Mouse (Mus musculus) midbrain, embryonic 16.5 days (tissue): Measurements from ENCODE around the gene Prmt1. TPM values are rescaled to one million over a fixed set of nuclear protein-coding genes. Genes with fewer than 3 reads are reported as not detected.

Experiments used
- ATAC-seq: fragments of 200-750 bp; cut with Nextera tagmentation; 2 replicates; pipeline ENCODE4 v1.8.0; 2017; ENCODE audit warnings: moderate TSS enrichment
- H3K27ac ChIP-seq: fragments of 300-500 bp; sonication (generic); 2 replicates; pipeline ENCODE4 v1.5.1; 2014; ENCODE audit warnings: mild to moderate bottlenecking, low read length, mixed read lengths
- H3K27me3 ChIP-seq: fragments of 300-500 bp; sonication (generic); 2 replicates; pipeline ENCODE4 v1.6.1; 2014; ENCODE audit warnings: low read depth, low read length, mixed read lengths; ENCODE audit not compliant: control insufficient read depth, insufficient read depth
- H3K36me3 ChIP-seq: fragments of 300-500 bp; sonication (generic); 2 replicates; pipeline ENCODE4 v1.6.1; 2014; ENCODE audit warnings: mild to moderate bottlenecking, low read length, moderate library complexity, mixed read lengths; ENCODE audit not compliant: control insufficient read depth, insufficient read depth
- H3K4me1 ChIP-seq: fragments of 300-500 bp; sonication (generic); 2 replicates; pipeline ENCODE4 v1.6.1; 2014; ENCODE audit warnings: mild to moderate bottlenecking, low read length, mixed read lengths; ENCODE audit not compliant: control insufficient read depth, insufficient read depth
- H3K4me2 ChIP-seq: fragments of 300-500 bp; sonication (generic); 2 replicates; pipeline ENCODE4 v1.6.1; 2014; ENCODE audit warnings: mild to moderate bottlenecking, low read length, mixed read lengths
- H3K4me3 ChIP-seq: fragments of 300-500 bp; sonication (generic); 2 replicates; pipeline ENCODE4 v1.5.1; 2014; ENCODE audit warnings: low read depth, mild to moderate bottlenecking, low read length, moderate library complexity, mixed read lengths
- H3K9ac ChIP-seq: fragments of 300-500 bp; sonication (generic); 2 replicates; pipeline ENCODE4 v1.6.1; 2014; ENCODE audit warnings: low read depth, low read length, mixed read lengths
- H3K9me3 ChIP-seq: fragments of 300-500 bp; sonication (generic); replicated peaks from 2 replicates; pipeline ENCODE4 v1.6.1; 2014; ENCODE audit warnings: mild to moderate bottlenecking, low read length, mixed read lengths; ENCODE audit not compliant: control insufficient read depth, poor library complexity, severe bottlenecking
- WGBS: fragments of 180-500 bp; shearing (Covaris S2); extraction: QIAGEN DNeasy Blood & Tissue Kit; methylation state at CpG from one replicate; pipeline ENCODE4 v1.1.7; 2014; 5-methylcytosine and 5-hydroxymethylcytosine counted together
- polyA plus RNA-seq: library from polyadenylated mRNA; unstranded; fragments of >200 nt; fragmentation: Nextera tagmentation; extraction: Ambion mirVana; gene quantifications from 2 replicates; pipeline ENCODE4 v1.2.1, GENCODE M21; 2015

The Prmt1 gene
- polyA plus RNA-seq, 1 experiment from 2014 or later, result 671 TPM

- peaks cover 34% of the 10 kb centered on the region for H3K4me1 ChIP-seq
- peak within 1 kb of the TSS; percentile 95 for H3K27ac ChIP-seq
- no peaks in the 10 kb centered on the region for H3K9me3 ChIP-seq
- H3K36me3 ChIP-seq, result peaks cover 24% of the 10 kb centered on the region
- peak within 1 kb of the TSS; percentile 47 for H3K4me3 ChIP-seq
- ATAC-seq, result peak; percentile 52
- H3K27me3 ChIP-seq, result no peaks in the 10 kb centered on the region
- under 1% methylated on average over 22 of the region's 22 CpGs for WGBS
- peak within 1 kb of the TSS; percentile 73 for H3K9ac ChIP-seq
- H3K4me2 ChIP-seq, result peak within 1 kb of the TSS; percentile 87
These were observed 11.8 kb downstream of the Prmt1 start, which contains the start of gene Cpt1c for GRCm38 (mm10) chr7:44974383-44975116. Gene Cpt1c (minus strand): TSS chr7:44974851.

DNA sequence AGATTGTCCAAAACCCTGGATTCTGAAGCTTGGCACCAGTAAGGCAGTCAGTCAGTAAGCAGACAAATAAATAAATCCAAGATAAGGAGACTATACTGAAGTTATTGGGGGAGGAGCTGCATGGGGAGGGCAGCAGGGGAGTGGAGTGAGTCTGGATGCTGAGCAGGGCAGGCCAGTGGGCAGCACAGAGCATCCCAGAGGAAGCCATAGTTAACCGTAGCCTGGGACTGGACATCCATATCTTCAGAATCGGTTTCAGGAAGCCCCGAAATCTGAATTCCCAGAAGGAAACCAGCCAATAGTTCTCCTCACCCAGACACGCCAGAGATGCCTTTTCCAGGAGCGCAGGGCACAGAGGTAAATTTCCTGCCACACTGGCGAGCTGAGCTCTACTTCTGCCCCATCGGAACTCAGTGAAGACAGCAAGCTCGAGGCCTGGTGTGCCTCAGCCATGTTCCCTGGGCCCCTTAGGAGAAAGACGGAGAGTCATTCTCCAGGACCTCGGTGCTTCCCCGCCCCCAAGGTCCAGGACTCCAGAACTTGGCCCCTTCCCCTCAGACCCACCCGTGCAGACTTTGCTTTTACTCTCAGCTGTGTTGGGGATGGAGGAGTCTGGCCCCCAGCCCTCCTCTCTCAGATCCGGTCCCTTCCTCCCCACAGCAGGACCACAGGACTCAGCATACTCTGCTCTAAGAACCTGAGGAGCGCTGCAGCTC, 12.8 kb downstream of the Prmt1 start:
- peaks cover 15% of the 10 kb centered on the region for H3K36me3 ChIP-seq
- H3K4me2 ChIP-seq, result peak overlapping the region; percentile 87
- peak overlapping the region; percentile 95 for H3K27ac ChIP-seq
- no peak for ATAC-seq
- 23% methylated on average over 14 of the region's 14 CpGs for WGBS
- peak overlapping the region; percentile 73 for H3K9ac ChIP-seq
- no peaks in the 10 kb centered on the region for H3K9me3 ChIP-seq
- H3K4me3 ChIP-seq, result peak overlapping the region; percentile 47
- peaks cover 34% of the 10 kb centered on the region for H3K4me1 ChIP-seq
- H3K27me3 ChIP-seq, result no peaks in the 10 kb centered on the region

DNA sequence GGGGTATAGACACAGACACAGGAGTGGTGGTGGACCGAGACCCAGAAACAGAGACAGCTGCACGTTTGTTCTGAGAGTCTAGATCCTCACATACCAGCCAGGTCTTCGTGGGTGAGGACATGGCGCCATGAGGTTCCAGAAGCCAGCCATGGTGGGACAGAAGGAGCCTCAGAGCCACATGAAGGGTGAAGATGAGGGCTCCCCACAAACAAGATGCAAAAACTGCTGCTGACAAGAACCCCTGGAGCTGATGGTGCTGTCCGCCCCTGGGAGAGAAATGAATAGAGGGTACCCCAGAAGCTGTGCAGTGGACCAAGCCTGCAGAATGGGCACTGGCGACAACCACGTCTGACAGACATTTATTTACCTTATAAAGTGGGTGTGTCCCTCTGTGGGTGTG, 15.2 kb downstream of the Prmt1 start:
- H3K4me1 ChIP-seq, result peaks cover 34% of the 10 kb centered on the region
- no peaks in the 10 kb centered on the region for H3K27me3 ChIP-seq
- peak overlapping the region; percentile 71 for H3K27ac ChIP-seq
- no peaks in the 10 kb centered on the region for H3K9me3 ChIP-seq
- peaks cover 7% of the 10 kb centered on the region; the same call in 1 of the 2 replicates for H3K36me3 ChIP-seq
- H3K4me2 ChIP-seq, result peak overlapping the region; percentile 63
- peak overlapping the region; percentile 56 for H3K4me3 ChIP-seq
- ATAC-seq, result no peak
- WGBS, result 68% methylated on average over 7 of the region's 7 CpGs
- peak overlapping the region; percentile 43 for H3K9ac ChIP-seq

DNA sequence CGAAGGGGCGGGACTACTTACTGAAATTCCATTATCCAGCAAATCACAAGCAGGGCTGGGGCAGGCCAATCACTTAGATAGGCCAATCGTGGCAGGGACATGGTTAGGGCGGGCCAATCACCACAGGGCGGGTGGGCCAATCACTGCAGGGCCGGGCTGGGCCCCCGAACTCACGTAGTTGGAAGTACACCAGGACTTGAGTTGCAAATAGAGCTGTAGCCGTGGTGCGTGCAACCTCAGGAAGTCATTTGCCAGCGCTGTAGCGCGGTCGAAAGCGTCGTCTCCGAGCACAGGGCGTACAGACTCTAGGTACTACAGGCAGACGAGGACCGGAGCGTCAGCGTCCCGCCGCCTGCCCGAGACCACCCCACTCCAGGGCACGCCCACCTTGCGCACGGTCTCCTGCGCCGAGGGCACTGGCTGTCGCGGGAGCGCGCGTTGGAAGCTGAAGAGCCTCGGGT, 16.1 kb downstream of the Prmt1 start:
- Histone ChIP-seq H3K27ac (peak overlapping the region; percentile 71), H3K4me3 (peak overlapping the region; percentile 56), H3K4me2 (peak overlapping the region; percentile 63), H3K27me3 (no peaks in the 10 kb centered on the region), H3K36me3 (peaks cover 14% of the 10 kb centered on the region; the same call in 1 of the 2 replicates), H3K4me1 (peaks cover 33% of the 10 kb centered on the region), H3K9me3 (no peaks in the 10 kb centered on the region), H3K9ac (peak overlapping the region; percentile 43)
- under 1% methylated on average over 36 of the region's 36 CpGs for WGBS
- peak; percentile 95 for ATAC-seq

DNA sequence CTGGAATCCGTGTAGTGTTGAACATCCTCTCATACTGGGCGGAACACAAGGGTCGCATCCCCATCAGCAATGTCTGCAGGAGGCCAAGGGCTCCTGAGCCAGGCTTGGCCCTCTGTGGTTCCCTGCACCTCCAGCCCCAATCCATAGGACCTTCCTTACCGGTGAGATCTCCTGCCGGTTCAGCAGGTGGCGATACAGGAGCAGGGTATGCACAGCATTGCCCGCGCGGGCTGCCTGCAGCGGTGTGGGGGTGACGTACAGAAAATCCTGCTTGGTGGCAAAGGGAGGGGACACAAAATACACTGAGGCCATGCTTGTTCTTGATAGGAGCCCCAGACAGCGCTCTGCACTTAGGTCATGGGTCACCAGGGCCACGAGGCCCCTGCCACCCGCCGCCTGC, 19.7 kb downstream of the Prmt1 start:
- H3K27ac ChIP-seq, result no peak overlapping the region
- H3K9ac ChIP-seq, result no peak overlapping the region
- no peak for ATAC-seq
- no peaks in the 10 kb centered on the region for H3K27me3 ChIP-seq
- 77% methylated on average over 15 of the region's 15 CpGs for WGBS
- no peak overlapping the region for H3K4me2 ChIP-seq
- no peaks in the 10 kb centered on the region for H3K9me3 ChIP-seq
- H3K4me1 ChIP-seq, result peaks cover 9% of the 10 kb centered on the region
- no peak overlapping the region for H3K4me3 ChIP-seq
- peaks cover 24% of the 10 kb centered on the region for H3K36me3 ChIP-seq

- peaks cover 24% of the 10 kb centered on the region for H3K36me3 ChIP-seq
- H3K9ac ChIP-seq, result no peak overlapping the region
- no peak overlapping the region for H3K4me3 ChIP-seq
- H3K27me3 ChIP-seq, result no peaks in the 10 kb centered on the region
- no peak overlapping the region for H3K27ac ChIP-seq
- 80% methylated on average over 7 of the region's 7 CpGs for WGBS
- H3K9me3 ChIP-seq, result no peaks in the 10 kb centered on the region
- ATAC-seq, result no peak
- no peak overlapping the region for H3K4me2 ChIP-seq
- peaks cover 2% of the 10 kb centered on the region for H3K4me1 ChIP-seq
These were observed 20.4 kb downstream of the Prmt1 start for GRCm38 (mm10) chr7:44965975-44966374.

GRCm38 (mm10) chr7:44964990-44965389, 21.4 kb downstream of the Prmt1 start:
- H3K9ac ChIP-seq, result no peak overlapping the region
- ATAC-seq, result no peak
- H3K4me3 ChIP-seq, result no peak overlapping the region
- H3K9me3 ChIP-seq, result no peaks in the 10 kb centered on the region
- H3K4me2 ChIP-seq, result no peak overlapping the region
- no peaks in the 10 kb centered on the region for H3K27me3 ChIP-seq
- no peaks in the 10 kb centered on the region; the same call in 1 of the 2 replicates for H3K4me1 ChIP-seq
- WGBS, result 95% methylated on average over 12 of the region's 13 CpGs
- peaks cover 27% of the 10 kb centered on the region for H3K36me3 ChIP-seq
- H3K27ac ChIP-seq, result no peak overlapping the region

DNA sequence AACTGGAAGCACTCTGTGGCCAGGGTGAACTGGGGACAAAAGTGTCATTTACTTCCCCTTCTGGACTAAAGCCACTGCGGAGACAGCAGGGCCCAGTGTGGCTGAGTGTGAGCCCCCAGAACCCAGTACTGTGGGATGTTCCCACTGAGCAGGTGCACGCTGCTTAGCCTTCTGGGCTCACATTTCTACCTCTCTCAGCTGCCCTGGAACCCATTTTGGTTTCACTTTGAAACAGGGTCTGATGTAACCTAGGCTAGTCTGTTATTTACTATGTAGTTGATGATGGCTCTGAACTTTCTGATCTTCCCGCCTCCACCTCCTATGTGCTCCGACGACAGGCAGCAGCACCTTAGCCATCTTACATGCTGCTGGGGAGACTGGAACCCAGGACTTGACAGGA, 23.5 kb downstream of the Prmt1 start:
- ATAC-seq, result no peak
- no peak overlapping the region for H3K4me2 ChIP-seq
- no peaks in the 10 kb centered on the region for H3K4me1 ChIP-seq
- H3K36me3 ChIP-seq, result peaks cover 29% of the 10 kb centered on the region
- no peaks in the 10 kb centered on the region for H3K27me3 ChIP-seq
- H3K9me3 ChIP-seq, result no peaks in the 10 kb centered on the region
- no peak overlapping the region for H3K4me3 ChIP-seq
- no peak overlapping the region for H3K9ac ChIP-seq
- 93% methylated on average over 5 of the region's 5 CpGs for WGBS
- no peak overlapping the region for H3K27ac ChIP-seq

DNA sequence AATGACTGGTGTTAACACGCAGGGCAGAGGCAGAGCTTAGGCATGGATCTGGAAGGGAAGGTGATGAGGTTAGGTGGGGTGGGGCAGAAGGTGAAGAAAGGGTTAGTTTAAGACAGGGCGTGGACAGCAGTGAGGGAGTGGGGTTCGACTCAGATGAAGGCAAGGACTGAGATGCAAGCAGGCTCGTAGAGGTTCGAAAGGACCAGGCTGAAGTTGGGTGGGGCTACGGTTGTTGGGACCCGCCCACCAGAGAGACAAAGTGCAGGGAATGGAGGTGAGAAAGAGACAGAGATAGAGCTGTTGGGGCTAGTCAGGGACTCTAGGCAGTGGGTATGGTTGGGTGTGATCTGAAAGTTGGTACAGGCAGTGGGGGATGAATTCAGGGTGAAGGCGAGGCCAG, 24.0 kb downstream of the Prmt1 start:
- Histone ChIP-seq H3K4me1 (no peaks in the 10 kb centered on the region), H3K36me3 (peaks cover 29% of the 10 kb centered on the region), H3K9ac (no peak overlapping the region), H3K27ac (no peak overlapping the region), H3K27me3 (no peaks in the 10 kb centered on the region), H3K4me2 (no peak overlapping the region), H3K9me3 (no peaks in the 10 kb centered on the region), H3K4me3 (no peak overlapping the region)
- 88% methylated on average over 8 of the region's 8 CpGs for WGBS
- ATAC-seq, result no peak
